Mouse (Mus musculus) granulocyte monocyte progenitor cell, adult 5-6 weeks (primary cell): ENCODE results near the gene Asic4. TPM values are rescaled to one million over a fixed set of nuclear protein-coding genes. Genes with fewer than 3 reads are reported as not detected.

Source experiments
- total RNA-seq, 2 experiments: library from RNA; stranded (forward) in 1 of 2; stranded (reverse) in 1 of 2; fragments of 200-712, 200-1000 nt in 1 of 2; fragments of >200 nt in 1 of 2; fragmentation: Nextera tagmentation in 1 of 2; gene quantifications; 2 replicates each; pipeline ENCODE4 v1.2.3; 2014 to 2017

The Asic4 gene
- total RNA-seq, 2 experiments from 2014 or later: not detected

Other genes starting within 250 kb of the Asic4 start
- gene Glb1l, start 239.6 kb upstream of the Asic4 start, total RNA-seq (2014; fragmentation: Nextera tagmentation): 37.1 and 57.6 TPM in 2 replicates
- gene Glb1l, start 239.6 kb upstream of the Asic4 start, total RNA-seq (2017): 13.0 and 15.0 TPM in 2 replicates
- 212 and 224 TPM in 2 replicates for gene Stk16, start 239.6 kb upstream of the Asic4 start, total RNA-seq (2014; fragmentation: Nextera tagmentation)
- 152 and 160 TPM in 2 replicates for gene Stk16, start 239.6 kb upstream of the Asic4 start, total RNA-seq (2017)
- gene Tuba4a, start 230.6 kb upstream of the Asic4 start, total RNA-seq (2014; fragmentation: Nextera tagmentation): 541 and 690 TPM in 2 replicates
- gene Tuba4a, start 230.6 kb upstream of the Asic4 start, total RNA-seq (2017): 491 and 534 TPM in 2 replicates
- not detected in 2 replicates for gene A630095N17Rik, start 218.3 kb upstream of the Asic4 start, total RNA-seq (2014; fragmentation: Nextera tagmentation)
- gene A630095N17Rik, start 218.3 kb upstream of the Asic4 start, total RNA-seq (2017): 2.7 TPM in 1 of 2 replicates, not detected in the other
- 0.66 and 4.1 TPM in 2 replicates for gene Dnajb2, start 214.0 kb upstream of the Asic4 start, total RNA-seq (2014; fragmentation: Nextera tagmentation)
- gene Dnajb2, start 214.0 kb upstream of the Asic4 start, total RNA-seq (2017): 1.5 and 1.6 TPM in 2 replicates
- not detected in 2 replicates for gene Ptprn, start 185.9 kb upstream of the Asic4 start, total RNA-seq (2014; fragmentation: Nextera tagmentation)
- not detected in 2 replicates for gene Ptprn, start 185.9 kb upstream of the Asic4 start, total RNA-seq (2017)
- gene Resp18, start 172.0 kb upstream of the Asic4 start, total RNA-seq (2014; fragmentation: Nextera tagmentation): not detected in 2 replicates
- not detected in 2 replicates for gene Resp18, start 172.0 kb upstream of the Asic4 start, total RNA-seq (2017)
- 35.6 and 44.7 TPM in 2 replicates for gene Dnpep, start 132.4 kb upstream of the Asic4 start, total RNA-seq (2014; fragmentation: Nextera tagmentation)
- 26.6 and 47.7 TPM in 2 replicates for gene Dnpep, start 132.4 kb upstream of the Asic4 start, total RNA-seq (2017)
- not detected in 2 replicates for gene Des, start 90.1 kb upstream of the Asic4 start, total RNA-seq (2014; fragmentation: Nextera tagmentation)
- not detected in 2 replicates for gene Des, start 90.1 kb upstream of the Asic4 start, total RNA-seq (2017)
- gene Speg, start 75.1 kb upstream of the Asic4 start, total RNA-seq (2014; fragmentation: Nextera tagmentation): not detected in 2 replicates
- gene Speg, start 75.1 kb upstream of the Asic4 start, total RNA-seq (2017): 0.05 TPM in 1 of 2 replicates, not detected in the other
- gene Gmppa, start 14.5 kb upstream of the Asic4 start, total RNA-seq (2014; fragmentation: Nextera tagmentation): 118 and 133 TPM in 2 replicates
- 85.1 and 88.3 TPM in 2 replicates for gene Gmppa, start 14.5 kb upstream of the Asic4 start, total RNA-seq (2017)
- 2.5 TPM in 1 of 2 replicates, not detected in the other for gene Chpf, start 28.9 kb downstream of the Asic4 start, total RNA-seq (2014; fragmentation: Nextera tagmentation)
- gene Chpf, start 28.9 kb downstream of the Asic4 start, total RNA-seq (2017): 0.62 and 1.0 TPM in 2 replicates
- not detected in 2 replicates for gene Tmem198, start 29.1 kb downstream of the Asic4 start, total RNA-seq (2014; fragmentation: Nextera tagmentation)
- gene Tmem198, start 29.1 kb downstream of the Asic4 start, total RNA-seq (2017): not detected in 2 replicates
- not detected in 2 replicates for gene Obsl1, start 56.0 kb downstream of the Asic4 start, total RNA-seq (2014; fragmentation: Nextera tagmentation)
- gene Obsl1, start 56.0 kb downstream of the Asic4 start, total RNA-seq (2017): not detected in 2 replicates
- not detected in 2 replicates for gene Inha, start 56.6 kb downstream of the Asic4 start, total RNA-seq (2014; fragmentation: Nextera tagmentation)
- gene Inha, start 56.6 kb downstream of the Asic4 start, total RNA-seq (2017): not detected in 2 replicates
- 15.4 and 17.3 TPM in 2 replicates for gene Stk11ip, start 71.1 kb downstream of the Asic4 start, total RNA-seq (2014; fragmentation: Nextera tagmentation)
- 7.9 and 23.2 TPM in 2 replicates for gene Stk11ip, start 71.1 kb downstream of the Asic4 start, total RNA-seq (2017)
- not detected in 2 replicates for gene Slc4a3, start 95.8 kb downstream of the Asic4 start, total RNA-seq (2014; fragmentation: Nextera tagmentation)
- gene Slc4a3, start 95.8 kb downstream of the Asic4 start, total RNA-seq (2017): not detected in 2 replicates